ENCODE assay signal across 19 mouse cellular contexts in the genomic region with DNA sequence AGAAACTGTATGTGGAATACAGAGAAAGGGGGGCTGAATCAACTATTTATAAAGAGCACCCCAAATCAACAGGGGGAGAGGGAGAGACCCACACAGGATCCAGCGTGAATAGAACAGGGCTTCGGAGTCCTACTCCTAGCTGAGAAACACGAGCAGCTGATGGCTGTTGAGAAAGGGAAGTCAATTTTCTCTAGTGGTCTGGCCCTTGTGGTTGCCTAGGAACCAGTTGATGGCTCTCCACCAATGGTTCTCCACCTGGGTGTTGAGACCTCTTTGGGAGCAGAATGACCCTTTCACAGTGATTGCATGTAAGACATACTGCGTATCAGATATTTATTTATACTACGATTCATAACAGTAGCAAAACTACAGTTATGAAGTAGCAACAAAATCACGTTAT. TPM values are rescaled to one million over a fixed set of nuclear protein-coding genes. Genes with fewer than 3 reads are reported as not detected.
DNase-seq lines count a peak whose midpoint lies in the region; TF ChIP-seq lines count a peak whose summit lies in the region.
"Had no signal": no experiment of that assay in that cellular context is flagged by ENCODE, and none has a peak within 500 bp of the region (broad histone marks: within the 10 kb centered on the region; RNA-seq: fewer than 3 reads in every experiment).

No protein-coding gene starts in this region.

- no peak overlapping the region for H3K4me3 ChIP-seq in bone marrow macrophage, adult 2 months (ENCODE audit: insufficient read depth, low read length)
- H3K4me3 ChIP-seq: embryonic facial prominence, embryonic 15.5 days; heart, embryonic 12.5 days; hindbrain, embryonic 15.5 days; intestine, embryonic 15.5 days; liver, embryonic 15.5 days; midbrain, embryonic 10.5 days had no signal

- DNase-seq in lung, adult 18-20 months, result peak; percentile 82 to 83
- peak; percentile 74 for DNase-seq in lung, postnatal 25 days (ENCODE audit: low spot score)
- DNase-seq in layer of hippocampus, postnatal 25 days (ENCODE audit: extremely low spot score in 1 of 2, low spot score in 1 of 2), result no peak
- no peak for DNase-seq in cerebellum, adult 8-10 months
- DNase-seq in spleen, postnatal 14 days (ENCODE audit: low spot score in 2 of 2), result no peak
- DNase-seq in layer of hippocampus, adult 11-12 months (ENCODE audit: low spot score), result no peak
- DNase-seq: cerebellum, adult 9-11 months; heart, adult 11 months; heart, postnatal 14 days; kidney, adult 9 months; kidney, postnatal 4 days had no signal

- no peak for TF ChIP-seq POLR2A in bone marrow macrophage, adult 2 months (IDR thresholded peaks at IDR 0.05; ENCODE audit: borderline replicate concordance, low read depth, low read length)

- TF ChIP-seq CTCF in bone marrow macrophage, adult 2 months (IDR thresholded peaks at IDR 0.05; ENCODE audit: low read depth, low read length), result no peak

- H3K4me1 ChIP-seq in bone marrow macrophage, adult 2 months (ENCODE audit: control insufficient read depth, insufficient read depth, low read length), result peaks cover 79% of the 10 kb centered on the region
- H3K4me1 ChIP-seq: embryonic facial prominence, embryonic 15.5 days; hindbrain, embryonic 15.5 days; intestine, embryonic 15.5 days; midbrain, embryonic 10.5 days had no signal

- peak overlapping the region; percentile 88 for H3K27ac ChIP-seq in bone marrow macrophage, adult 2 months (ENCODE audit: insufficient read depth, low read depth, low read length)
- H3K27ac ChIP-seq: embryonic facial prominence, embryonic 15.5 days; hindbrain, embryonic 15.5 days; intestine, embryonic 15.5 days; midbrain, embryonic 10.5 days; stomach, postnatal 0 days had no signal

RNA-seq across cellular contexts. Expression of gene Slc23a2, which starts 49.1 kb away (rescaled TPM):
- polyA plus RNA-seq in bone marrow macrophage, adult 2 months (2012; ENCODE audit: insufficient read depth, insufficient read length, missing spikeins), result 47.7 and 53.5 TPM in 2 replicates
- total RNA-seq in layer of hippocampus, postnatal 25 days (2021), result 10 to 100 TPM; 90.9 to 94.0 TPM

Comparison
In these comparisons a context has a peak if more than half of its experiments do, and no peak if none do; other contexts are left out.
1. DNase-seq: peak in lung, adult 18-20 months (2 of 2) and lung, postnatal 25 days (single experiment); none in layer of hippocampus, postnatal 25 days (0 of 2), cerebellum, adult 8-10 months (single experiment), spleen, postnatal 14 days (0 of 2) and layer of hippocampus, adult 11-12 months (single experiment).